Mouse (Mus musculus) retina, postnatal 1 day (tissue): Measurements from ENCODE around the gene Tars2.
A peak's percentile ranks its signal among the peaks of the same experiment; 100 is the strongest.

Experiments used
- DNase-seq: peaks from one replicate; pipeline ENCODE4 v3.0.0-alpha.2; 2012

Gene Tars2

GRCm38 (mm10) chr3:95734092-95734702 lies 25.8 kb downstream of the Tars2 start:
- no peak for DNase-seq

DNA sequence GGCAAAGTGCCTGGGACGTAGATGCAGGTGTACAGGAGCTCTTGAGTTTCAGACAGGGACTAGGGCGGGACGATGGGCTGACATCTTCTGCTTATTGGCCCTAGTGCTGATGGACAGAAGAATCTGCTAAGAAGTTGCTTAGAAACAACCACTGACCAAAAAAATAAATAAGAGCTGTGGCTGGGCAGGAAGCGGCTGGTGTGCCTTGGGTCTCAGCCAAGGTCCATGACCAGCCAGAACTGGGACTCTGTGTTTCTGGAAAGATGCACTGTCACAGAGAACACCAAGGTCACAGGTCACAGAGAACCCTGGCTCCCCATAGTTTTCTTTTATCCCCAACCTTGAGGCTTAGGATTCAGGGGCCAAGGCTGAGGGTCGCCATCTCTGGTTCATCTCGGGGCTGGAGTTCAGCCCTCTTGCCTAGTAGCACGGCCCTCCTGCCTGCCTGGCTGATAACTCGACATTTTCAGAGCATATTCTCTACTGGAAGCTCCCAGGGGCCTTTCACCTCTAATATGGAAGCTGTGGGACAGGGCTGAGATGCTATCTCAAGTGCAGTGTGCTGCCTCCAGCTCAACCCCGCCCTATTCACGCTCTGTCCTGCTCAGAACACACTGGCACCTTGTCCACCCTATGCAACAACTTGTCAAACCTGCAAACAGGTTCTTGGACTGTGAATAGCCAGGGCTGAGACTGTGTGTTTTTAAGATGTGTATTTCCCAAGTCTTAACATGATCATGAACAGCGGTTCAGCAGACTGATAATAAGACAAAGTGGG lies 27.1 kb downstream of the Tars2 start:
- DNase-seq = no peak

DNA sequence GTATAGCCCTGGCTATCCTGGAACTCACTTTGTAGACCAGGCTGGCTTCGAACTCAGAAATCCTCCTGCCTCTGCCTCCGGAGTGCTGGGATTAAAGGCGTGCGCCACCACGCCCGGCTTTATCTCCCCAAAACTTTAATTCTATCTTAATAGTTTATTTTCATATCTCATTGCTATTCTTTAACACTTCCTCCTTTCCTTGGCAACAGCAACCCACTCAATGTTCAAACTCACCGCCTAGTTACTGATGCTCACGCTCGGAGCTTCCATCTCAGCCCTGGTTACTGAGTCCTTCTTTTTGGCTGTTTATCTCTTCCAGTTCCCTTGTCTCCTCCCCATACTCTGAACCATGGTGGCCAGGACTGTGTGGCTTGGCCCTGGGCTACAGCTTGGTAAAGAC lies 27.7 kb downstream of the Tars2 start:
- no peak for DNase-seq

GRCm38 (mm10) chr3:95731802-95732201 lies 28.2 kb downstream of the Tars2 start:
- DNase-seq = no peak

GRCm38 (mm10) chr3:95730431-95730830 lies 29.6 kb downstream of the Tars2 start:
- DNase-seq = no peak

- no peak for DNase-seq
Observed at GRCm38 (mm10) chr3:95728906-95729305, 31.1 kb downstream of the Tars2 start.

GRCm38 (mm10) chr3:95726696-95727358 lies 33.2 kb downstream of the Tars2 start:
- no peak for DNase-seq

- DNase-seq = no peak
Observed at GRCm38 (mm10) chr3:95725863-95726262, 34.1 kb downstream of the Tars2 start.

GRCm38 (mm10) chr3:95722386-95722785 lies 37.6 kb downstream of the Tars2 start:
- no peak for DNase-seq

GRCm38 (mm10) chr3:95718153-95718552 lies 41.9 kb downstream of the Tars2 start:
- no peak for DNase-seq

- no peak for DNase-seq
Observed at GRCm38 (mm10) chr3:95716075-95716474, 43.9 kb downstream of the Tars2 start.

GRCm38 (mm10) chr3:95709967-95710366 lies 50.0 kb downstream of the Tars2 start:
- DNase-seq = no peak

GRCm38 (mm10) chr3:95709044-95709443 lies 51.0 kb downstream of the Tars2 start:
- no peak for DNase-seq

GRCm38 (mm10) chr3:95707497-95707896 lies 52.5 kb downstream of the Tars2 start:
- DNase-seq = no peak

GRCm38 (mm10) chr3:95706273-95706672 lies 53.7 kb downstream of the Tars2 start:
- no peak for DNase-seq

GRCm38 (mm10) chr3:95704612-95705011 lies 55.4 kb downstream of the Tars2 start:
- no peak for DNase-seq

- DNase-seq = no peak
Observed at GRCm38 (mm10) chr3:95703276-95703675, 56.7 kb downstream of the Tars2 start.

DNA sequence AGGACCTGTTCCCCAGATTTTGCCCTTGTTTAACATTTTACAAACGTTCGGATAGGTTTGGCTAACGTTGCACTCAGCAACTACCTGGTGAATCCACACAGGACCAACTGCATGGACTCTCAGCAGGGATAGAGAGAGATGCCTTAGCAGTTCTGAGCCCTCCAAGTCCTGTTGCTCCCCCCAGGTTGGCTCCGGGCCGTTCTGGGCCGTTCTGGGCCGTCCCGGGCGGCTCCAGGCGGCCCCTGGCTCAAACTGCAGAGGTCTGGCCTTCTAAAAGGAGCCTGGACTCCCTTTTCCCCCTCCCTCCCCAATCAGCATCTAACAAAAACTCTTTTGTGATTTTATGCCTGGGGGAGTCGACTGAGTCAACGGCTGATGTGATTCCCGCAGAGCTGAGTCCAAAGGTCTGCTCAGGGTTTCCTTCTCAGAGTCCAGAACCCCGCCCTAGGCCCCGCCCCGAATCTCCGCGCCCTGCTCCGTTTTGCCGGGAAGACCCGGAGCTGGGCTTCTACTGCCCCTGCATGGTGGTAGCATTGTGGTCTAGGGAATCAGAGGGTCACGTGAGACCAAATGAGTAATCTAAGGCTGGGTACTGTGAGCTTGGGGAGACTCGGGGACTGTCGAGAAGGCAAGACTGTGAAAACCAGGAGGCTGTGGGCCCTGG lies 58.0 kb downstream of the Tars2 start:
- peak; percentile 85 for DNase-seq

- DNase-seq = no peak
Observed at GRCm38 (mm10) chr3:95701085-95701484, 58.9 kb downstream of the Tars2 start.

DNA sequence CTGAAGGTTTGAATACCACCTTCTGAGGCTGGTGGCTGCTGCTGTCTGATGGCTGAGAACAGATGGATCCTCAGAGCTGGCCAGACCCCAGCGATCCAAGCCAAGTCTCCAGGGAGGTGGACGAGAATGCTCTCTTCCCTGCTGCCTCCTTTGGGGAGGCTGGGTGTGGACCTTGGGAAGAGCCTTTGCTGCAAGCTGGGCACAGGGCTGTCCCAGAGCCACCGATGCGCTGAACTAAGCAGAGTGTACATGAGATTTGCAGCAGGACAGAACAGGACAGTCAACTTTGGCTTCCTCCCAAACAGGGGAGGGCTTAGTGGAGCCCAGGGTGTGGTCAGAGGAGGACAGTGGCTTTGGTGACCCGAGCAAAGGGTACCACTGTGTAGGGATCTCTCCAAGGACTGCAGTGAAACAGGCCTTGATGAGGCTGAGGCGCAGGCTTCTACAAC lies 59.7 kb downstream of the Tars2 start:
- no peak for DNase-seq

GRCm38 (mm10) chr3:95698286-95698685 lies 61.7 kb downstream of the Tars2 start:
- DNase-seq = no peak

- peak; percentile 45 for DNase-seq
Observed at GRCm38 (mm10) chr3:95696360-95696759, 63.6 kb downstream of the Tars2 start.

GRCm38 (mm10) chr3:95695796-95696195 lies 64.2 kb downstream of the Tars2 start:
- DNase-seq = peak; percentile 62
